Mouse (Mus musculus): Measurements from ENCODE around the gene P2ry4. TPM values are rescaled to one million over a fixed set of nuclear protein-coding genes. Genes with fewer than 3 reads are reported as not detected.
A peak's percentile ranks its signal among the peaks of the same experiment; 100 is the strongest.

The P2ry4 gene
- polyA plus RNA-seq, 1 experiment from 2014 or later, result not detected

- WGBS, result 88% methylated on average over 1 of the region's 1 CpGs
- Histone ChIP-seq H3K9ac (ENCODE audit: low read length) (no peak within 1 kb of the TSS), H3K4me3 (ENCODE audit: low read depth, low read length) (no peak within 1 kb of the TSS), H3K4me2 (ENCODE audit: low read depth) (no peak within 1 kb of the TSS), H3K27ac (ENCODE audit: low read depth, low read length) (no peak within 1 kb of the TSS), H3K36me3 (ENCODE audit: control insufficient read depth, insufficient read depth, low read length) (no peaks in the 10 kb centered on the region), H3K4me1 (ENCODE audit: control insufficient read depth, insufficient read depth, low read length) (no peaks in the 10 kb centered on the region), H3K9me3 (ENCODE audit: control insufficient read depth, low read length) (no peaks in the 10 kb centered on the region), H3K27me3 (ENCODE audit: control insufficient read depth, insufficient read depth, low read length) (no peaks in the 10 kb centered on the region)
- no peak for ATAC-seq (ENCODE audit: insufficient read depth, low FRiP score, low TSS enrichment)
- DNase-seq (ENCODE audit: low spot score), result no peak
These were observed 10.6 kb upstream of the P2ry4 start, which contains the start of gene Arr3 for GRCm38 (mm10) chrX:100605314-100605713. Arr3 (plus strand) TSS chrX:100605497.

DNA sequence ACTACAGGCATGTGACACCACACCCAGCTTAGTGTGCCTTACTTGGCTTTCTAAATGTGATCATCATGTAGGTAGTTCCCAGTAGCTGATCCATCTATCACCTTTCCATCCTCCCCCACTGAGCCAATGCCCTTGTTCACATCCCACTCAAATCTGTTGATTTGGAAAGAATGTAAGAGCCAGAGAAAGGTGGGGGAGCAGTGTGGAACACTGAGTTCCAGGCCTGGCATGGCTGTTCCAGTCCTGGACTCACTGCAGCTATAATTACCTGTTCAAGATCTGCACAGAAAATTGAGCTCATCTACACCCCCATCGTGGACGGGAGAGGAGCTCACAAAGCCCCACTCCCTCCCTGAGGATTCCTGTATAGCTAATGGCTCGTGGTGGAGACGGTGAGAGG lies 5.1 kb upstream of the P2ry4 start:
- WGBS, result 76% methylated on average over 4 of the region's 4 CpGs
- Histone ChIP-seq H3K4me3 (ENCODE audit: low read depth, low read length) (no peak overlapping the region), H3K27ac (ENCODE audit: low read depth, low read length) (no peak overlapping the region), H3K27me3 (ENCODE audit: control insufficient read depth, insufficient read depth, low read length) (no peaks in the 10 kb centered on the region), H3K9ac (ENCODE audit: low read length) (no peak overlapping the region), H3K4me1 (ENCODE audit: control insufficient read depth, insufficient read depth, low read length) (no peaks in the 10 kb centered on the region), H3K36me3 (ENCODE audit: control insufficient read depth, insufficient read depth, low read length) (no peaks in the 10 kb centered on the region), H3K4me2 (ENCODE audit: low read depth) (no peak overlapping the region), H3K9me3 (ENCODE audit: control insufficient read depth, low read length) (no peaks in the 10 kb centered on the region)
- DNase-seq (ENCODE audit: low spot score), result no peak
- no peak for ATAC-seq (ENCODE audit: insufficient read depth, low FRiP score, low TSS enrichment)

DNA sequence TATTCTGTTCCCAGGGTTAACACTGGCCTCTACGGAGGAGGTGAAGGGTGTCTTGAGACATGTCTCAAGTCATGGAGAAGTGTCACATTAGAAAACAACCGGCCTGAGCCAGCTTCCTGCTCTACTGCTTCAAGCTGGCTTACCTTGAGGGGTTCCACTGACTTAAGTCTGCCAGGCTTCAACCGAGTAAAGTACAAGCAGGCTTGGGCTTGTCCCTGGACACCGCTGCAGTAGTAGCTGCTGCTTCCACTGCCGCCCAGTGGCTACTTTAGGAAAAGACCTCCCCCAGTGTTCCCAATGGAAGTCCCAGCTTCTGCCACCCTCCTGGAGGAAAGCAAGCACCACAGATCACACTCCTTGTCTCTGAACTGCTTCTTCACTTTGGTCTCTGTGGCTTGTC lies 2.8 kb upstream of the P2ry4 start:
- Histone ChIP-seq H3K27ac (ENCODE audit: low read depth, low read length) (no peak overlapping the region), H3K9me3 (ENCODE audit: control insufficient read depth, low read length) (no peaks in the 10 kb centered on the region), H3K9ac (ENCODE audit: low read length) (no peak overlapping the region), H3K36me3 (ENCODE audit: control insufficient read depth, insufficient read depth, low read length) (no peaks in the 10 kb centered on the region), H3K4me2 (ENCODE audit: low read depth) (no peak overlapping the region), H3K4me3 (ENCODE audit: low read depth, low read length) (no peak overlapping the region), H3K27me3 (ENCODE audit: control insufficient read depth, insufficient read depth, low read length) (no peaks in the 10 kb centered on the region), H3K4me1 (ENCODE audit: control insufficient read depth, insufficient read depth, low read length) (no peaks in the 10 kb centered on the region)
- WGBS, result 25% methylated on average over 5 of the region's 5 CpGs
- peak; percentile 48 for DNase-seq (ENCODE audit: low spot score)
- ATAC-seq (ENCODE audit: insufficient read depth, low FRiP score, low TSS enrichment), result no peak

DNA sequence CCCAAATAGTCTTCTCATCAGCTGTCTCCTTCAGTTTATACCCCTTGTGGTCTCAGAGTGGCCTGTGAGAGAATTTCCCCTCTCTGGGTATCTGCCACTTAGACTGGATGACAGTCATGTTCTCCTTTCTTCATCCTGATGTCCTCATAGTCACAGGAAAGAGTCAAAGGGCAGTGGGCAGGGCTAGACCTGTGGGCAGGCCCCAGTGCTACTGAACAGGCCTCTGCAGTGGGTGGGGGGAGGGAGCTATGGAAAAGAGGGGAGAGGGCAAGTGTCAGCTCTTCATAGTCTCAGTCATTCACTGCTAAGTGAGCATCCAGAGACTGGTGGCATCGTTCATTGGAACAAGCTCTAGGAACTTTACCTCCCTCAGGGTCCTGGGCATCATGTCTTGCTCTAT lies 22.7 kb downstream of the P2ry4 start, which contains the start of gene Awat1:
Gene Awat1 (plus strand): TSS at position 301 of the 400 bp plus-strand sequence.
- no peak within 1 kb of the TSS for H3K9ac ChIP-seq (ENCODE audit: low read length)
- ATAC-seq (ENCODE audit: insufficient read depth, low FRiP score, low TSS enrichment) (no peak), DNase-seq (ENCODE audit: low spot score) (no peak)
- H3K27ac ChIP-seq (ENCODE audit: low read depth, low read length), result no peak within 1 kb of the TSS
- H3K4me2 ChIP-seq (ENCODE audit: low read depth), result no peak within 1 kb of the TSS
- H3K27me3 ChIP-seq (ENCODE audit: control insufficient read depth, insufficient read depth, low read length), result no peaks in the 10 kb centered on the region
- no peaks in the 10 kb centered on the region for H3K36me3 ChIP-seq (ENCODE audit: control insufficient read depth, insufficient read depth, low read length)
- WGBS, result 76% methylated on average over 1 of the region's 1 CpGs
- no peaks in the 10 kb centered on the region for H3K9me3 ChIP-seq (ENCODE audit: control insufficient read depth, low read length)
- H3K4me3 ChIP-seq (ENCODE audit: low read depth, low read length), result no peak within 1 kb of the TSS
- no peaks in the 10 kb centered on the region for H3K4me1 ChIP-seq (ENCODE audit: control insufficient read depth, insufficient read depth, low read length)

DNA sequence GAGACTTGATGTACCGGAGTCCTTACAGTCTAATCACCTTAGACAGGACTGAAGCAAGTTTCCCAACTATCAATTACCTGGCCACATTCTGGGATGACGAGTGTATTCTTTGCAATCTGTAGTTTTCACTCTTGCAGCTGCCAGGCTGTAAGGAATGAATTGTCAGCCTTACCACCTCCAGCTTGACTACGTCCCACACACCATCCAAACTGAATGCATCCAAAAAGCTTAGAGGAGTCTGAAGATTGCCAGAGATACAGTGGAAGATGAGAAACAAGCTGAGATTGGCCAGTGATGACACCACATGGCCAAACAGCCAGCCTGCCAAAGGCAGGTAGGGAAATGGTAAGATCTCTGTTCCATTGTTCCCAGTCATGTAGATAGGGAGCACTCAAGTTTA lies 29.0 kb downstream of the P2ry4 start:
- H3K4me3 ChIP-seq (ENCODE audit: low read depth, low read length), result no peak overlapping the region
- no peaks in the 10 kb centered on the region for H3K27me3 ChIP-seq (ENCODE audit: control insufficient read depth, insufficient read depth, low read length)
- H3K4me1 ChIP-seq (ENCODE audit: control insufficient read depth, insufficient read depth, low read length), result no peaks in the 10 kb centered on the region
- H3K4me2 ChIP-seq (ENCODE audit: low read depth), result no peak overlapping the region
- H3K36me3 ChIP-seq (ENCODE audit: control insufficient read depth, insufficient read depth, low read length), result no peaks in the 10 kb centered on the region
- no peak for ATAC-seq (ENCODE audit: insufficient read depth, low FRiP score, low TSS enrichment)
- H3K27ac ChIP-seq (ENCODE audit: low read depth, low read length), result no peak overlapping the region
- no peak overlapping the region for H3K9ac ChIP-seq (ENCODE audit: low read length)
- WGBS, result 78% methylated on average over 3 of the region's 3 CpGs
- DNase-seq (ENCODE audit: low spot score), result no peak
- no peaks in the 10 kb centered on the region for H3K9me3 ChIP-seq (ENCODE audit: control insufficient read depth, low read length)

- H3K9me3 ChIP-seq (ENCODE audit: control insufficient read depth, low read length), result no peaks in the 10 kb centered on the region
- no peak overlapping the region for H3K4me3 ChIP-seq (ENCODE audit: low read depth, low read length)
- ATAC-seq (ENCODE audit: insufficient read depth, low FRiP score, low TSS enrichment), result no peak
- H3K27me3 ChIP-seq (ENCODE audit: control insufficient read depth, insufficient read depth, low read length), result no peaks in the 10 kb centered on the region
- H3K4me2 ChIP-seq (ENCODE audit: low read depth), result no peak overlapping the region
- no peaks in the 10 kb centered on the region for H3K4me1 ChIP-seq (ENCODE audit: control insufficient read depth, insufficient read depth, low read length)
- H3K9ac ChIP-seq (ENCODE audit: low read length), result no peak overlapping the region
- 73% methylated on average over 3 of the region's 3 CpGs for WGBS
- H3K27ac ChIP-seq (ENCODE audit: low read depth, low read length), result no peak overlapping the region
- H3K36me3 ChIP-seq (ENCODE audit: control insufficient read depth, insufficient read depth, low read length), result no peaks in the 10 kb centered on the region
- no peak for DNase-seq (ENCODE audit: low spot score)
These were observed 38.6 kb downstream of the P2ry4 start for GRCm38 (mm10) chrX:100556026-100556425.

Other genes starting within 250 kb of the P2ry4 start
- gene Otud6a, start 165.9 kb downstream of the P2ry4 start, polyA plus RNA-seq (2014; fragmentation: Nextera tagmentation; extraction: Ambion mirVana), result not detected in 2 replicates
- 0.53 and 0.73 TPM in 2 replicates for gene Awat2, start 152.2 kb downstream of the P2ry4 start, polyA plus RNA-seq (2014; fragmentation: Nextera tagmentation; extraction: Ambion mirVana)
- 39.8 and 44.8 TPM in 2 replicates for gene Igbp1, start 100.6 kb downstream of the P2ry4 start, polyA plus RNA-seq (2014; fragmentation: Nextera tagmentation; extraction: Ambion mirVana)
- not detected in 2 replicates for gene Dgat2l6, start 70.0 kb downstream of the P2ry4 start, polyA plus RNA-seq (2014; fragmentation: Nextera tagmentation; extraction: Ambion mirVana)
- not detected in 2 replicates for gene Awat1, start 22.6 kb downstream of the P2ry4 start, polyA plus RNA-seq (2014; fragmentation: Nextera tagmentation; extraction: Ambion mirVana)
- gene Arr3, start 10.6 kb upstream of the P2ry4 start, polyA plus RNA-seq (2014; fragmentation: Nextera tagmentation; extraction: Ambion mirVana), result not detected in 2 replicates
- gene Kif4, start 30.9 kb upstream of the P2ry4 start, polyA plus RNA-seq (2014; fragmentation: Nextera tagmentation; extraction: Ambion mirVana), result 42.1 and 42.3 TPM in 2 replicates
- 130 and 134 TPM in 2 replicates for gene Pdzd11, start 31.7 kb upstream of the P2ry4 start, polyA plus RNA-seq (2014; fragmentation: Nextera tagmentation; extraction: Ambion mirVana)
- 7.0 and 8.0 TPM in 2 replicates for gene Gdpd2, start 135.0 kb upstream of the P2ry4 start, polyA plus RNA-seq (2014; fragmentation: Nextera tagmentation; extraction: Ambion mirVana)
- gene Dlg3, start 172.9 kb upstream of the P2ry4 start, polyA plus RNA-seq (2014; fragmentation: Nextera tagmentation; extraction: Ambion mirVana), result 4.8 and 5.1 TPM in 2 replicates